Mouse (Mus musculus) liver, embryonic 14.5 days (tissue): ENCODE data around the gene Ttc21a.

Experiments used
- CTCF ChIP-seq: IDR thresholded peaks from 2 replicates; pipeline ENCODE4 v1.5.1; 2016; ENCODE audit warnings: antibody characterized with exemption, low read depth, control low read depth
- EP300 ChIP-seq: IDR thresholded peaks from 2 replicates; pipeline ENCODE4 v1.6.1; 2016; ENCODE audit warnings: antibody characterized with exemption, low read depth

GRCm38 (mm10) chr9:119980770-119981182, 43.4 kb downstream of the Ttc21a start:
- TF ChIP-seq CTCF (no peak), EP300 (no peak)
